Mouse (Mus musculus): ENCODE results near the gene Gcdh. TPM values are rescaled to one million over a fixed set of nuclear protein-coding genes. Genes with fewer than 3 reads are reported as not detected.
"Not testable (repeated sequence)": the region's sequence is repeated elsewhere in the genome, so short reads cannot be mapped to it uniquely, and the experiment has no call there.

Gcdh gene
- polyA plus RNA-seq, 1 experiment from 2014 or later = 36.2 TPM

- 25% methylated on average over 7 of the region's 7 CpGs for WGBS (ENCODE audit: insufficient replicate concordance)
- not testable (repeated sequence) for H3K36me3 ChIP-seq (ENCODE audit: control insufficient read depth, insufficient read depth, low read length); H3K9me3 ChIP-seq (replicated peaks; ENCODE audit: control insufficient read depth, low read length); H3K9ac ChIP-seq (ENCODE audit: low read depth, low read length); ATAC-seq (replicated peaks; ENCODE audit: insufficient number of reproducible peaks, low FRiP score, low TSS enrichment); H3K27ac ChIP-seq (ENCODE audit: low read depth, low read length)
- peaks cover 39% of the 10 kb centered on the region for H3K27me3 ChIP-seq (ENCODE audit: control insufficient read depth, insufficient read depth, low read length)
- peak overlapping the region; percentile 54 for H3K4me3 ChIP-seq (ENCODE audit: low read depth, low read length)
- peaks cover 14% of the 10 kb centered on the region for H3K4me1 ChIP-seq (ENCODE audit: control insufficient read depth, insufficient read depth, low read length)
- H3K4me2 ChIP-seq = peak overlapping the region; percentile 92
Measured at GRCm38 (mm10) chr8:84907979-84908378, 14.3 kb upstream of the Gcdh start.

GRCm38 (mm10) chr8:84907493-84907892, 13.8 kb upstream of the Gcdh start:
- no peak overlapping the region for H3K4me3 ChIP-seq (ENCODE audit: low read depth, low read length)
- H3K9ac ChIP-seq (ENCODE audit: low read depth, low read length) = no peak overlapping the region
- no peak overlapping the region for H3K27ac ChIP-seq (ENCODE audit: low read depth, low read length)
- H3K36me3 ChIP-seq (ENCODE audit: control insufficient read depth, insufficient read depth, low read length) = no peaks in the 10 kb centered on the region
- H3K27me3 ChIP-seq (ENCODE audit: control insufficient read depth, insufficient read depth, low read length) = peaks cover 37% of the 10 kb centered on the region
- H3K4me1 ChIP-seq (ENCODE audit: control insufficient read depth, insufficient read depth, low read length) = peaks cover 12% of the 10 kb centered on the region
- H3K4me2 ChIP-seq = no peak overlapping the region
- no peak for ATAC-seq (replicated peaks; ENCODE audit: insufficient number of reproducible peaks, low FRiP score, low TSS enrichment)
- WGBS (ENCODE audit: insufficient replicate concordance) = 78% methylated on average over 8 of the region's 8 CpGs
- H3K9me3 ChIP-seq (replicated peaks; ENCODE audit: control insufficient read depth, low read length) = no peaks in the 10 kb centered on the region

GRCm38 (mm10) chr8:84907037-84907436, 13.3 kb upstream of the Gcdh start:
- H3K4me2 ChIP-seq = no peak overlapping the region
- H3K27ac ChIP-seq (ENCODE audit: low read depth, low read length) = no peak overlapping the region
- no peaks in the 10 kb centered on the region for H3K36me3 ChIP-seq (ENCODE audit: control insufficient read depth, insufficient read depth, low read length)
- no peak for ATAC-seq (replicated peaks; ENCODE audit: insufficient number of reproducible peaks, low FRiP score, low TSS enrichment)
- 89% methylated on average over 9 of the region's 9 CpGs for WGBS (ENCODE audit: insufficient replicate concordance)
- H3K9ac ChIP-seq (ENCODE audit: low read depth, low read length) = no peak overlapping the region
- H3K9me3 ChIP-seq (replicated peaks; ENCODE audit: control insufficient read depth, low read length) = no peaks in the 10 kb centered on the region
- H3K4me3 ChIP-seq (ENCODE audit: low read depth, low read length) = no peak overlapping the region
- H3K27me3 ChIP-seq (ENCODE audit: control insufficient read depth, insufficient read depth, low read length) = peaks cover 34% of the 10 kb centered on the region
- peaks cover 12% of the 10 kb centered on the region for H3K4me1 ChIP-seq (ENCODE audit: control insufficient read depth, insufficient read depth, low read length)

- H3K36me3 ChIP-seq (ENCODE audit: control insufficient read depth, insufficient read depth, low read length) = no peaks in the 10 kb centered on the region
- peaks cover 14% of the 10 kb centered on the region for H3K27me3 ChIP-seq (ENCODE audit: control insufficient read depth, insufficient read depth, low read length)
- no peak overlapping the region for H3K9ac ChIP-seq (ENCODE audit: low read depth, low read length)
- no peak overlapping the region for H3K4me2 ChIP-seq
- H3K27ac ChIP-seq (ENCODE audit: low read depth, low read length) = no peak overlapping the region
- no peaks in the 10 kb centered on the region for H3K9me3 ChIP-seq (replicated peaks; ENCODE audit: control insufficient read depth, low read length)
- H3K4me3 ChIP-seq (ENCODE audit: low read depth, low read length) = no peak overlapping the region
- peaks cover 12% of the 10 kb centered on the region for H3K4me1 ChIP-seq (ENCODE audit: control insufficient read depth, insufficient read depth, low read length)
- ATAC-seq (replicated peaks; ENCODE audit: insufficient number of reproducible peaks, low FRiP score, low TSS enrichment) = no peak
- 86% methylated on average over 7 of the region's 7 CpGs for WGBS (ENCODE audit: insufficient replicate concordance)
Measured at GRCm38 (mm10) chr8:84904351-84904750, 10.6 kb upstream of the Gcdh start.

- no peaks in the 10 kb centered on the region for H3K9me3 ChIP-seq (replicated peaks; ENCODE audit: control insufficient read depth, low read length)
- H3K27ac ChIP-seq (ENCODE audit: low read depth, low read length) = peak overlapping the region; percentile 90
- H3K36me3 ChIP-seq (ENCODE audit: control insufficient read depth, insufficient read depth, low read length) = no peaks in the 10 kb centered on the region
- peak overlapping the region; percentile 88 for H3K9ac ChIP-seq (ENCODE audit: low read depth, low read length)
- H3K4me2 ChIP-seq = peak overlapping the region; percentile 99
- peaks cover 9% of the 10 kb centered on the region for H3K4me1 ChIP-seq (ENCODE audit: control insufficient read depth, insufficient read depth, low read length)
- ATAC-seq (replicated peaks; ENCODE audit: insufficient number of reproducible peaks, low FRiP score, low TSS enrichment) = peak; percentile 81
- WGBS (ENCODE audit: insufficient replicate concordance) = under 1% methylated on average over 67 of the region's 68 CpGs
- H3K4me3 ChIP-seq (ENCODE audit: low read depth, low read length) = peak overlapping the region; percentile 77
- H3K27me3 ChIP-seq (ENCODE audit: control insufficient read depth, insufficient read depth, low read length) = peaks cover 11% of the 10 kb centered on the region
Measured at GRCm38 (mm10) chr8:84902920-84903661, 9.4 kb upstream of the Gcdh start.

- WGBS (ENCODE audit: insufficient replicate concordance) = 2% methylated on average over 24 of the region's 24 CpGs
- ATAC-seq (replicated peaks; ENCODE audit: insufficient number of reproducible peaks, low FRiP score, low TSS enrichment) = no peak
- peak overlapping the region; percentile 90 for H3K27ac ChIP-seq (ENCODE audit: low read depth, low read length)
Measured at GRCm38 (mm10) chr8:84902367-84902919, 8.7 kb upstream of the Gcdh start.

GRCm38 (mm10) chr8:84901752-84902151, 8.0 kb upstream of the Gcdh start, which contains the start of gene Klf1:
Gene Klf1 (plus strand): TSS chr8:84901928.
- Histone ChIP-seq H3K27ac (ENCODE audit: low read depth, low read length) (peak within 1 kb of the TSS; percentile 90), H3K9me3 (replicated peaks; ENCODE audit: control insufficient read depth, low read length) (no peaks in the 10 kb centered on the region), H3K27me3 (ENCODE audit: control insufficient read depth, insufficient read depth, low read length) (peaks cover 11% of the 10 kb centered on the region), H3K4me2 (peak within 1 kb of the TSS; percentile 99), H3K9ac (ENCODE audit: low read depth, low read length) (peak within 1 kb of the TSS; percentile 88), H3K4me3 (ENCODE audit: low read depth, low read length) (peak within 1 kb of the TSS; percentile 77), H3K4me1 (ENCODE audit: control insufficient read depth, insufficient read depth, low read length) (peaks cover 9% of the 10 kb centered on the region), H3K36me3 (ENCODE audit: control insufficient read depth, insufficient read depth, low read length) (no peaks in the 10 kb centered on the region)
- peak; percentile 59 for ATAC-seq (replicated peaks; ENCODE audit: insufficient number of reproducible peaks, low FRiP score, low TSS enrichment)
- 51% methylated on average over 3 of the region's 3 CpGs for WGBS (ENCODE audit: insufficient replicate concordance)

More at GRCm38 (mm10) chr8:84902367-84902919, 8.7 kb upstream of the Gcdh start:
- no peaks in the 10 kb centered on the region for H3K9me3 ChIP-seq (replicated peaks; ENCODE audit: control insufficient read depth, low read length)
- no peaks in the 10 kb centered on the region for H3K36me3 ChIP-seq (ENCODE audit: control insufficient read depth, insufficient read depth, low read length)
- H3K4me1 ChIP-seq (ENCODE audit: control insufficient read depth, insufficient read depth, low read length) = peaks cover 9% of the 10 kb centered on the region
- H3K4me2 ChIP-seq = peak overlapping the region; percentile 99
- H3K9ac ChIP-seq (ENCODE audit: low read depth, low read length) = peak overlapping the region; percentile 88
- H3K27me3 ChIP-seq (ENCODE audit: control insufficient read depth, insufficient read depth, low read length) = peaks cover 11% of the 10 kb centered on the region
- H3K4me3 ChIP-seq (ENCODE audit: low read depth, low read length) = peak overlapping the region; percentile 77

- Histone ChIP-seq H3K27ac (ENCODE audit: low read depth, low read length) (peak overlapping the region; percentile 90), H3K27me3 (ENCODE audit: control insufficient read depth, insufficient read depth, low read length) (peaks cover 11% of the 10 kb centered on the region), H3K4me1 (ENCODE audit: control insufficient read depth, insufficient read depth, low read length) (peaks cover 9% of the 10 kb centered on the region), H3K9ac (ENCODE audit: low read depth, low read length) (peak overlapping the region; percentile 10; the same call in 1 of the 2 replicates), H3K36me3 (ENCODE audit: control insufficient read depth, insufficient read depth, low read length) (no peaks in the 10 kb centered on the region), H3K4me3 (ENCODE audit: low read depth, low read length) (peak overlapping the region; percentile 77; the same call in 1 of the 2 replicates), H3K9me3 (replicated peaks; ENCODE audit: control insufficient read depth, low read length) (no peaks in the 10 kb centered on the region), H3K4me2 (peak overlapping the region; percentile 99)
- 14% methylated on average over 4 of the region's 4 CpGs for WGBS (ENCODE audit: insufficient replicate concordance)
- ATAC-seq (replicated peaks; ENCODE audit: insufficient number of reproducible peaks, low FRiP score, low TSS enrichment) = peak; percentile 63
Measured at GRCm38 (mm10) chr8:84901071-84901470, 7.3 kb upstream of the Gcdh start.
